Mouse (Mus musculus) olfactory bulb, adult 2 months (tissue): ENCODE measurements around the gene Ccnk.

Experiments
- CTCF ChIP-seq: fragments of 200-500 bp; IDR thresholded peaks from 2 replicates; pipeline ENCODE4 v1.5.1; 2012; ENCODE audit warnings: low read depth, mild to moderate bottlenecking, low read length, moderate library complexity; ENCODE audit not compliant: insufficient read depth
- POLR2A ChIP-seq: fragments of 200-500 bp; IDR thresholded peaks from 2 replicates; pipeline ENCODE4 v1.6.1; 2012; ENCODE audit warnings: mild to moderate bottlenecking, low read depth, low read length, moderate library complexity; ENCODE audit not compliant: insufficient read depth

DNA sequence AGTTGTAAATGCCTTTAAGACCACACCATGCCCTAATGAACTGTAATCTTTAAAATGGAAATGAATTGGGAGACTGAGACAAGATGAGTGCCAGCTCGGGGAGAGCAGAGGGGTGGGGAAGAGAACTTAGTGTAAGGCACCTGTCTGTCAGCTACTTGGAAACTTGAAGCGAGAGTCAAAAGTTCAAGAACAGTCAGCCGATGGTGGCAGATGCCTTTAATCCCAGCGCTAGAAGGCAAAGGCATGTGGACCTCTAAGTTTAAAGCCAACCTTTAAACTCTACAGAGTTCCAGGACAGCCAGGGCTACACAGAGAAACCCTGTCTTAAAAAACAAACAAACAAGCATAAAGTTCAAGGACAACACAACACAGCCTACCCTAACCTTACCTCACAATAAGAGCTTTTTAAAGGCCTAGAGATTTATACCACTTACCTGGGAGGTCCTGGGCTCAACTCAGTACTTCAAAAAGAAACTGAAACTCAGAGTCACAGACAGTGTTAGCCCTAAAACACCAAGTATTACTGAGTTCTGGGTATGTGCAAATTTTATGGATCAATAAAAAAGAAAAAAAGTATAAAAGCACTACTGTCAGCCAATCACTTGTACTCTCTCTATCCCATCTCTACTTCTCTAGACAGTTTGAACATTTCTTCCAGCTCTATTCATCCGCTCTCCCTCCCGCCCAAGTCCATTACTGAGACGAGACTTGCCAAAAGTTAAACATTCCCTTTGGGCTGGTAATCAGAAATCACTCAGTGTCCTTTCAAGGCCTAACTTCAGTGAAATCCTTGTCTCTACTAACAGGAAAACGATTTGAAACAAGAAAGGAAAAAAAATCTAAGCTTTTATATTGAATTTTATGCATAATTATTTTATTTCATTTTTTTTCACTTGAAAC is 4.5 kb upstream of the Ccnk start:
- no peak for TF ChIP-seq CTCF
- no peak for TF ChIP-seq POLR2A
